Mouse (Mus musculus): Measurements from ENCODE around the gene Irgc1. TPM values are rescaled to one million over a fixed set of nuclear protein-coding genes. Genes with fewer than 3 reads are reported as not detected.

Gene Irgc1
- total and polyA plus RNA-seq, 3 experiments: 0.09 to 2.0 (median 0.33) TPM

DNA sequence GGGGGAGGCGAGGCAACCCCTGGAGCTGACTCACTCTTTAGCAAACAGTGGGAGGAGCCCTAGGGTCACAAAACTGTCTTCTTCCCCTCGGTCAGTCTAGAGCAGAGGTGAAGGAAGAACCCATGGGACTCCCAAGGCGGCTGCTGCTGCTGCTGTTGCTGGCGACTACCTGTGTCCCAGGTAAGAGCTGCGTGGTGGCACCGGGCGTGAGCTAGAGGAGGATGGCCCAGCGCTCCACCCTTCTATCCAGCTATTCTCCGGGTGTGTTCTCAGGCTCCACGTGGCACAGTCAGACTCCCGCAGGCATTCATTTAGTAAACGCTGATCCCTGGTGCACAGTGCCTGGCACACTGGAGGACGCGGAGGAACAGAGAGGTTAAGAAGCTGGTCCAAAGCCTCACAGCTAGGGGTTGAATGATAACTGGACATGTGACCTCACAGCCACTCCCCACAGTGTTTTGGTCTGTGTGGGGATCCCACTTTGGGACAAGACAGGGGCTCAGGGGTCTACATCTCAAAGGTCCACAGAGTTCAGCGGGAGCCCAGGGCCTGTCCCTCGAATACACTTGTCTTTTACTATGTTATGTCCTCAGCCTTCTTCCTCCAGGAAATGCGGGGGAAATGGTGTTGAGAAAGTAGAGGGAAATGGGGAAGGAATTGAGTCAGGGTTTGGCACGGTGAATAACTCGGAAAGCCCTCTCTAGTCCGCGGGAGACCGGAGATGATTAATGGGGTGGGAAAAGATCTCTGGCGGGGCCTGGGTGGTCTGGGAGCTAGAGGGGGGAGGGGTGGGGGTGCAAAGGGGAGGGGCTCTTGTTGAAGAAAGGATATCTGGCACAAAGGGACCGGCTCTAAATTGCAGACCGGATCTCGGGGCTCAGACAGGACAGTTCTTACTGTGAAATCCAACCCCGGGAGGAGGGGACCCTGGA lies 10.6 kb upstream of the Irgc1 start, which contains the start of gene Plaur:
Gene Plaur (plus strand): TSS at position 97 of the 932 bp plus-strand sequence.
- no peak for TF ChIP-seq POLR2AphosphoS5 (IDR thresholded peaks at IDR 0.05; ENCODE audit: insufficient replicate concordance, low read depth, low read length)
- TF ChIP-seq TAL1 (conservative IDR thresholded peaks at IDR 0.05; ENCODE audit: low read depth, low read length): no peak
- no peak for TF ChIP-seq GATA2 (IDR thresholded peaks at IDR 0.05; ENCODE audit: borderline replicate concordance, low read depth, low read length)
- no peak for TF ChIP-seq GATA1 (IDR thresholded peaks at IDR 0.05; ENCODE audit: borderline replicate concordance, low read length)
- TF ChIP-seq CTCF (IDR thresholded peaks at IDR 0.05; ENCODE audit: low read depth, low read length): no peak
- peaks cover 35% of the 10 kb centered on the region for H3K27me3 ChIP-seq (ENCODE audit: insufficient read depth, low read length)
- H3K4me1 ChIP-seq (ENCODE audit: insufficient read depth, low read depth, low read length): peaks cover 12% of the 10 kb centered on the region
- ATAC-seq (ENCODE audit: extremely low read depth, insufficient number of reproducible peaks, low FRiP score, poor library complexity, severe bottlenecking) (no peak), DNase-seq (ENCODE audit: low spot score) (peak; percentile 45)
- H3K4me3 ChIP-seq (ENCODE audit: low read depth, low read length): peak within 1 kb of the TSS; percentile 9; the same call in 1 of the 2 replicates
- H3K9me3 ChIP-seq (replicated peaks): no peaks in the 10 kb centered on the region
- no peaks in the 10 kb centered on the region for H3K36me3 ChIP-seq (replicated peaks)

DNA sequence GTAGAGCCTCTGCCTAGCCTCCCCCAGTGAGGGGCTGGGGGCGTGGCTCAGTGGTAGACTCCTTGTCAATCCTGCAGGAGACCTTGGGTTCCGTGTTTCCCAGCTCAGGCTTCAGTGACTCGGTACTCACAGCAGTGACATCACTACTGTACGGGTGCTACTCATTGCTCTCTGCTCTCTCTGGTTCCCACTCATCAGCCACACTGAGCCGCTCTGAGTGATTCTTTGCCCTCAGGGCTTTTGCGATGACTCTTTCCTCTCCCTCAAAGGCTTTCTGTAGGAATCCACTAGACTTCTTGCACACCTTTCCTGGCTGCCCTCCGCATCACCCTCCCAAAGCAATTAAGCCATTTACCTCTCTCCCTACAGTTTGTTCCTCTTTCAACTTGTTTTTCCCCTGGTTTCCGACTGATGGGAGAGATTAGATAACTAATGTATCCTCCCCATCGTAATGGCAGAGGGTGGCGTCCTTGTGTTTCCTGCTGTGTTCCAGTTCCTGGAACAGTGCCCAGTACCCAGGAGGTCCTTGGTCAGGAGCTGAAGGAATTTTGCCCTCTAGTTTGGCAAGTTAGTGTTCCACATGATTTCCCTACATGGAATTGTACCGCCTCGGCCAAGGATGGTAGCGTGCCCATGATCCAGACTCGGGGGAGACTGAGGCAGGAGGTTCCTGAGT lies 9.4 kb upstream of the Irgc1 start:
- Histone ChIP-seq H3K4me3 (ENCODE audit: low read depth, low read length) (no peak overlapping the region), H3K27me3 (ENCODE audit: insufficient read depth, low read length) (peaks cover 37% of the 10 kb centered on the region), H3K9me3 (replicated peaks) (no peaks in the 10 kb centered on the region), H3K4me1 (ENCODE audit: insufficient read depth, low read depth, low read length) (peaks cover 12% of the 10 kb centered on the region), H3K36me3 (replicated peaks) (no peaks in the 10 kb centered on the region)
- ATAC-seq (ENCODE audit: extremely low read depth, insufficient number of reproducible peaks, low FRiP score, poor library complexity, severe bottlenecking) (no peak), DNase-seq (ENCODE audit: low spot score) (no peak)
- TF ChIP-seq CTCF (IDR thresholded peaks at IDR 0.05; ENCODE audit: low read depth, low read length) (no peak), TAL1 (conservative IDR thresholded peaks at IDR 0.05; ENCODE audit: low read depth, low read length) (no peak), GATA1 (IDR thresholded peaks at IDR 0.05; ENCODE audit: borderline replicate concordance, low read length) (no peak), POLR2AphosphoS5 (IDR thresholded peaks at IDR 0.05; ENCODE audit: insufficient replicate concordance, low read depth, low read length) (no peak), GATA2 (IDR thresholded peaks at IDR 0.05; ENCODE audit: borderline replicate concordance, low read depth, low read length) (no peak)

DNA sequence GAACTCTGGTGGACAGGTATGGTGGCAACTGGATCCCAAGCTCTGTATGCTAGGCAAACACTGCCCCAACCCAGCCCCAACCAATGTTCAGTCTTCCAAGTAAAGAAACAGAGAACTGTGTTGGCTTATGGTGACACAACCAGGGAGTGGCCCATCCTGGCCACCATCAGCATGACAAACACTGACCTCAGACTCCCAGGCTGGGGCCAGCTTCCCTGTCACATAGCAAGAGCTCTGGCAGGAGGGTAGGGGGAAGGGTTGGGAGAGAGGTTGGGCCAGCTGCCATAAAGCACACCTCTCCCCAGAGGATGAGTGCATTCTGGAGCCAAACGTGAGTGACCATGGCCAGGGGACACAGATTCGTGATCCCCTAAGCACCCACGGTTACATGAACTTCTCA lies 7.7 kb upstream of the Irgc1 start:
- ATAC-seq (ENCODE audit: extremely low read depth, insufficient number of reproducible peaks, low FRiP score, poor library complexity, severe bottlenecking): no peak
- peaks cover 33% of the 10 kb centered on the region for H3K27me3 ChIP-seq (ENCODE audit: insufficient read depth, low read length)
- no peak overlapping the region for H3K4me3 ChIP-seq (ENCODE audit: low read depth, low read length)
- H3K4me1 ChIP-seq (ENCODE audit: insufficient read depth, low read depth, low read length): peaks cover 17% of the 10 kb centered on the region
- TF ChIP-seq GATA1 (IDR thresholded peaks at IDR 0.05; ENCODE audit: borderline replicate concordance, low read length) (no peak), GATA2 (IDR thresholded peaks at IDR 0.05; ENCODE audit: borderline replicate concordance, low read depth, low read length) (no peak), POLR2AphosphoS5 (IDR thresholded peaks at IDR 0.05; ENCODE audit: insufficient replicate concordance, low read depth, low read length) (no peak), CTCF (IDR thresholded peaks at IDR 0.05; ENCODE audit: low read depth, low read length) (no peak)
- H3K9me3 ChIP-seq (replicated peaks): no peaks in the 10 kb centered on the region
- H3K36me3 ChIP-seq (replicated peaks): no peaks in the 10 kb centered on the region
- DNase-seq (ENCODE audit: low spot score): no peak

GRCm38 (mm10) chr7:24459440-24459839 lies 7.3 kb upstream of the Irgc1 start:
- no peak for DNase-seq (ENCODE audit: low spot score)
- Histone ChIP-seq H3K4me3 (ENCODE audit: low read depth, low read length) (no peak overlapping the region), H3K27me3 (ENCODE audit: insufficient read depth, low read length) (peaks cover 32% of the 10 kb centered on the region), H3K36me3 (replicated peaks) (no peaks in the 10 kb centered on the region), H3K4me1 (ENCODE audit: insufficient read depth, low read depth, low read length) (peaks cover 17% of the 10 kb centered on the region), H3K9me3 (replicated peaks) (no peaks in the 10 kb centered on the region)
- ATAC-seq (ENCODE audit: extremely low read depth, insufficient number of reproducible peaks, low FRiP score, poor library complexity, severe bottlenecking): no peak
- TF ChIP-seq GATA1 (IDR thresholded peaks at IDR 0.05; ENCODE audit: borderline replicate concordance, low read length) (no peak), CTCF (IDR thresholded peaks at IDR 0.05; ENCODE audit: low read depth, low read length) (no peak), POLR2AphosphoS5 (IDR thresholded peaks at IDR 0.05; ENCODE audit: insufficient replicate concordance, low read depth, low read length) (no peak), TAL1 (conservative IDR thresholded peaks at IDR 0.05; ENCODE audit: low read depth, low read length) (no peak), GATA2 (IDR thresholded peaks at IDR 0.05; ENCODE audit: borderline replicate concordance, low read depth, low read length) (no peak)

DNA sequence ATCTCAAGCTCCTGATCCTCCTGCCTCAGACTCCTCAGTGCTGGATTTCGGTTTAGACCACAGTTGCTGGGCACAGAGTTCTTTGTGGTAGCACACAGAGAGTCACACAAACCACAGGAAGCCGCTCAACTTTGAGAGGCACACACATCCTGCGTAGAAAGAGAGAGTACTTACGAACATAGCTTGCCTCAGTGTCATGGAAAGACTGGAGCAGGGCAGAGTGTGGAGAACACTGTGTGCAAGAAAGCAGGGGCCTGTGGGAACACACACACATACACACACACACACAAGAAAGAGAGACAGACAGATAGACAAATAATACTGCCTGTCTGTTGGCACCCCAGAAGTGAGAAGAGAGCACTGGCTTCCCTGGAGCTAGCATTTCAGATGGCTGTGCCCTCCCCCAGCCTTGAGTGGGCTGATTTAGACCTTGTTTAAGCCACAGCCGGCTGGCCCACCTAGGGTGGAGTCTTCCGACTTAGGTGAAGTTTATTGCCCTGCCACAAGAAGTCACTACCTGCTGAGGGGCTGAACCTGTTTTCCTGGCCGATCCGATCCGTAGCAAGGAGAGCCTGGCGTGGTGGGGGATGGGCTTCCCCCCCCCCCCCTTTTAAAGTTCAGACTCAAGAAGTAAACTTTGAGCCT lies 5.8 kb upstream of the Irgc1 start:
- no peak for ATAC-seq (ENCODE audit: extremely low read depth, insufficient number of reproducible peaks, low FRiP score, poor library complexity, severe bottlenecking)

More for the DNA sequence above, 5.8 kb upstream of the Irgc1 start:
- H3K27me3 ChIP-seq (ENCODE audit: insufficient read depth, low read length): peaks cover 31% of the 10 kb centered on the region
- TF ChIP-seq GATA1 (IDR thresholded peaks at IDR 0.05; ENCODE audit: borderline replicate concordance, low read length) (no peak), CTCF (IDR thresholded peaks at IDR 0.05; ENCODE audit: low read depth, low read length) (no peak), POLR2AphosphoS5 (IDR thresholded peaks at IDR 0.05; ENCODE audit: insufficient replicate concordance, low read depth, low read length) (no peak), TAL1 (conservative IDR thresholded peaks at IDR 0.05; ENCODE audit: low read depth, low read length) (no peak), GATA2 (IDR thresholded peaks at IDR 0.05; ENCODE audit: borderline replicate concordance, low read depth, low read length) (no peak)
- H3K4me3 ChIP-seq (ENCODE audit: low read depth, low read length): no peak overlapping the region
- peaks cover 17% of the 10 kb centered on the region for H3K4me1 ChIP-seq (ENCODE audit: insufficient read depth, low read depth, low read length)
- no peak for DNase-seq (ENCODE audit: low spot score)
- H3K36me3 ChIP-seq (replicated peaks): no peaks in the 10 kb centered on the region
- H3K9me3 ChIP-seq (replicated peaks): no peaks in the 10 kb centered on the region
